Mouse (Mus musculus) T-helper 2 cell (primary cell): ENCODE measurements around the gene Timm17b.

Experiments
- in situ Hi-C: fragments of 300-600 bp; cut with MboI, MseI; formaldehyde crosslinking; loops from one replicate; pipeline ENCODE4 v1.15.1; 2025; ENCODE audit warnings: high pct_unique_total_duplicates

Gene Timm17b

GRCm38 (mm10) chrX:7919601-7920383 is 20.6 kb downstream of the Timm17b start, which contains the start of gene Pcsk1n:
TSS of gene Pcsk1n (plus strand) at chrX:7919822.
- in situ Hi-C loops = loop anchor here (10.0 kb wide), 1 partner anchor 95 kb away; the partner anchor contains the start of gene Glod5

GRCm38 (mm10) chrX:7922032-7922431 is 22.9 kb downstream of the Timm17b start:
- in situ Hi-C loops = no loop called here

GRCm38 (mm10) chrX:7926266-7926665 is 27.1 kb downstream of the Timm17b start:
- in situ Hi-C loops = no loop called here

GRCm38 (mm10) chrX:7927116-7927515 is 28.0 kb downstream of the Timm17b start:
- in situ Hi-C loops = no loop called here

DNA sequence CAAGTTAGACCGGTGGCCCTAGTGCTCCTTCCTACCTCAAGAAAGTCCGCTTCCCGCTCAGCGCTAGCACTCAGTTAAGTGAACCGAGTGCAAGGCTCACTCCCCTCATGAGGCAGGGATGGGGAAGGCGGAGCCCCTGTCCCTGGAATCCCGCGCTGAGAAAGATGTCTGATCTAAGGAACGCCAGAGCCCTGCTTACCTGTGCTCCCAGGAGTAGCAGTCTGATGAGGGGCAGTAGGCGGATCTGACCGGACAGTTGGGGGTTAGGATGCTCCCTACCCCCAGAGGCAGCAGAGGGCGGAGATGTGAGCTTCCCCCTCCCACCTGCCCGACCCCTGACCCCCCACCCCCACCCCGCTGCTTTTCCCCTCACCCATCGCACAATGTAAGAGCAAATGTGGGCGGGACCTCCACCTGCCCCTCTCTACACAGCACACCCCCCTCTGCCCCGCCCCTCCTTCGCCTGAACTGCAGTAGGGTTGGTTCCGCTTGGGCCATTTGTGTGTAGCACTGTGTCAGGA is 29.2 kb downstream of the Timm17b start, which contains the start of gene Eras:
TSS of gene Eras (minus strand) at position 338 of the 521 bp plus-strand sequence.
- in situ Hi-C loops = no loop called here

DNA sequence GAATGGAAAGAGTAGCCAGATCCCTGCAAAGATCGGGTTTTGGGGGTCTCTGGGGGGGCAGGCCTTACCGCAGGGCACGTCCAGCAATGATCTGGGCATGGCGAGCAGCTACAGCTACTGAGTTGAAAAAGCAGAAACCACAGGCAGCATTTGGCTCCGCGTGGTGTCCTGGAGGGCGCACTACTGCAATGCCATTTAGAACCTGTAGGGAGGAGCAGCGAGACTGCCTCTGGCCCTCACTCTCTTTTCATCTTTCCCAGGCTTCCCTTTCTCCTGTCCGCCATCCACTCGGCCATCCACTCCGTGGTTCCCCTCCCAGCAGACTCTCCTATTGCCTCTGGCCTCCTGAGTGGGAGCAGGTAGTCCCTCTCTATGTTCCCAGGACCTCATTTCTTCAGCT is 37.7 kb downstream of the Timm17b start:
- in situ Hi-C loops = loop anchor here (5.0 kb wide), 1 partner anchor 85 kb away; no protein-coding TSS in a partner anchor

DNA sequence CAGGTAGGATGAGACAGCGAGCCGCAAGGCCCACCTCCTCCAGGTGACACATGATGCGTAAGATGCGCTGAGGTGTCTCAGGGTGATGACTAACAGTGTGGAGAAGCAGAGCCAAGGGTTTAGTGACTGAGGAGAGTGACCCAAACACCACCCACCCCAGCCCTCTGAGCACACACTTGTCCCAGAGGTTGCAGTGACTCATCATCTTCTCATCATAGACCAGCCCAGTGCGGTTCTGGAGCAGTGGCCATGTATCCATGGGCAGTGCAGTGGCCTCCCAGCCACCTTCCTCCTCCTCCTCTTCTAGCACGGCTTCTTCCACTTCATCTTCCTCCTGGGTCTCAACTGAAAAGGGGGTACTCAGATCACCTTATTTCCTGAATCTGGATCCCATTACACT is 38.5 kb downstream of the Timm17b start:
- in situ Hi-C loops = loop anchor here (5.0 kb wide), 1 partner anchor 85 kb away; no protein-coding TSS in a partner anchor

GRCm38 (mm10) chrX:7945618-7946017 is 46.5 kb downstream of the Timm17b start:
- in situ Hi-C loops = no loop called here

DNA sequence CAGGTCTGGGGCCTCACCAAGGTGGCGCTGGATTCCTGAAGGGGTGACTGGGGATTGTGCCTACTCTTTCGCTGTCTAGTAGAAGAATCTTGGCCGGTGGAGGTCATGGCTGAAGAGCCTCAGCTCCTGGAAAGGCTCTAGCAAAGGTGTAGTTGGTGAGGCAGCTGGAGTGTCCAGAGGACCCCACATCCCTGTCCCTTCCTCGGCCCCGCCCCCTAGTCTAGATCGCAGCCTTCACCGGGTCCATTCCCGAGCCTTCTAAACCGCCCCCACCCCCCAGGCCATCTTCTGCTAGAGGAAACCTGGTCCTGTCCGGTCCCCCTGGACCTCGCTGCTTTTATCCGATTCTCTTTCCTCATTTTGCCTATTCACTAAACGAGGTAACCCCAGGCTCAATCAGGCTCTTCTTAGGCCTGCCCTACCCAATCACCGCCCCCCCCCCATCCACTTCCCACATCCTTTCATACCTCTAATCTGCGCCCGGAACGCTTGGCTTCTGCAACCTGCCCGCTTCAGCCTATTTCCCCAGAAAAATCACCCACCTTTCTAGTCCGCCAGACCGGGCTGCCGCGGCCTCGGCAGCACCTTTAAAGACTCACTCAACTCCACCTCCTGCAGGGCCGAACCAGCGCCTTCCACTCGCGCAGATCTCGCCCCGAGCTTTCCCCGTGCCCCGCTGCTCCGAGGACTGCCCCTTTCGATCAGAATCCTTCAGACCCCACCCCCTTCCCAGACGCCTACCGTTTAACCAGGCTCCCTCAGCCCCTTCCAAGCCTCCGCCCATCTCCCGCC is 48.1 kb downstream of the Timm17b start, which contains the start of gene Hdac6:
TSS of gene Hdac6 (minus strand) at position 782 of the 792 bp plus-strand sequence.
- in situ Hi-C loops = no loop called here

GRCm38 (mm10) chrX:7947900-7948492 is 48.8 kb downstream of the Timm17b start:
- in situ Hi-C loops = no loop called here

- in situ Hi-C loops = no loop called here
Observed at GRCm38 (mm10) chrX:7950091-7950490, 50.9 kb downstream of the Timm17b start.
